18 mouse cellular contexts compared by ENCODE assay signal in genomic region chr7:46097319-46097783, GRCm38 (mm10). TPM values are rescaled to one million over a fixed set of nuclear protein-coding genes. Genes with fewer than 3 reads are reported as not detected.
A peak's percentile ranks its signal among the peaks of the same experiment; 100 is the strongest.
DNase-seq lines count a peak whose midpoint lies in the region; ATAC-seq and TF ChIP-seq lines count a peak whose summit lies in the region.
"Had no signal": no experiment of that assay in that cellular context is flagged by ENCODE, and none has a peak within 500 bp of the region (broad histone marks: within the 10 kb centered on the region; RNA-seq: fewer than 3 reads in every experiment).

No protein-coding gene starts in this region.

- peak overlapping the region; percentile 15; the same call in 1 of the 2 replicates for H3K4me2 ChIP-seq in hindbrain, embryonic 13.5 days
- H3K4me2 ChIP-seq in heart, postnatal 0 days (ENCODE audit: low read depth, low read length) = peak overlapping the region; percentile 75
- H3K4me2 ChIP-seq: liver, embryonic 11.5 days had no signal

- H3K27ac ChIP-seq in hindbrain, embryonic 13.5 days = no peak overlapping the region
- H3K27ac ChIP-seq in hindbrain, embryonic 10.5 days = no peak overlapping the region
- peak overlapping the region; percentile 97 for H3K27ac ChIP-seq in heart, postnatal 0 days (ENCODE audit: low read depth)
- no peak overlapping the region for H3K27ac ChIP-seq in thymus, adult 2 months (ENCODE audit: control insufficient read depth, insufficient read depth, low read length)
- H3K27ac ChIP-seq: kidney, postnatal 0 days; macrophage had no signal

- no peak overlapping the region for H3K4me3 ChIP-seq in hindbrain, embryonic 13.5 days
- H3K4me3 ChIP-seq in hindbrain, embryonic 10.5 days = no peak overlapping the region
- H3K4me3 ChIP-seq in heart, postnatal 0 days (ENCODE audit: low read depth, low read length) = peak overlapping the region; percentile 63
- H3K4me3 ChIP-seq in thymus, adult 2 months (ENCODE audit: control insufficient read depth, insufficient read depth, low read length) = no peak overlapping the region
- H3K4me3 ChIP-seq: erythroblast, embryonic 14.5 days had no signal

- H3K4me1 ChIP-seq in hindbrain, embryonic 13.5 days (replicated peaks) = peaks cover 35% of the 10 kb centered on the region
- peaks cover 27% of the 10 kb centered on the region for H3K4me1 ChIP-seq in hindbrain, embryonic 10.5 days (replicated peaks)
- H3K4me1 ChIP-seq in heart, postnatal 0 days (ENCODE audit: control insufficient read depth, insufficient read depth) = 0 out of 2 replicates have a peak, but pooled peaks cover 6% of the 10 kb centered on the region
- H3K4me1 ChIP-seq in thymus, adult 2 months (replicated peaks; ENCODE audit: control insufficient read depth, insufficient read depth, low read length) = no peaks in the 10 kb centered on the region

- DNase-seq in hindbrain, embryonic 10.5 days (ENCODE audit: low spot score) = no peak
- peak; percentile 56 to 58 for DNase-seq in cerebellum, postnatal 14 days
- DNase-seq in gastrocnemius, postnatal 10 days = peak; percentile 41
- no peak for DNase-seq in heart, postnatal 0 days (ENCODE audit: low spot score)
- no peak for DNase-seq in thymus, adult 2 months
- DNase-seq in layer of hippocampus, postnatal 14 days (ENCODE audit: low spot score in 2 of 2) = no peak
- DNase-seq in urinary bladder, postnatal 10 days (ENCODE audit: low spot score) = no peak
- DNase-seq: adrenal gland, postnatal 25 days; layer of hippocampus, postnatal 36 days; retina, postnatal 1 day; thymus, postnatal 4 days had no signal

- peak overlapping the region; percentile 39; the same call in 1 of the 2 replicates for H3K9ac ChIP-seq in hindbrain, embryonic 13.5 days
- peak overlapping the region; percentile 57 for H3K9ac ChIP-seq in heart, postnatal 0 days (replicated peaks; ENCODE audit: low read depth, low read length)

- no peak for ATAC-seq in hindbrain, embryonic 13.5 days (ENCODE audit: low FRiP score)
- no peak for ATAC-seq in heart, postnatal 0 days (ENCODE audit: insufficient read depth, low read depth)

- 85% methylated on average over 4 of the region's 4 CpGs for WGBS in hindbrain, embryonic 13.5 days
- WGBS in hindbrain, embryonic 10.5 days = 67% methylated on average over 4 of the region's 4 CpGs
- 14% methylated on average over 4 of the region's 4 CpGs for WGBS in heart, postnatal 0 days
- 93% methylated on average over 4 of the region's 4 CpGs for WGBS in thymus, adult 2 months

- H3K9me3 ChIP-seq in hindbrain, embryonic 13.5 days = no peaks in the 10 kb centered on the region
- no peaks in the 10 kb centered on the region for H3K9me3 ChIP-seq in hindbrain, embryonic 10.5 days
- no peaks in the 10 kb centered on the region for H3K9me3 ChIP-seq in heart, postnatal 0 days (replicated peaks; ENCODE audit: control insufficient read depth, low read length)

- peaks cover 28% of the 10 kb centered on the region for H3K27me3 ChIP-seq in hindbrain, embryonic 13.5 days
- H3K27me3 ChIP-seq in hindbrain, embryonic 10.5 days (ENCODE audit: insufficient read depth, poor library complexity, severe bottlenecking) = peaks cover 46% of the 10 kb centered on the region
- H3K27me3 ChIP-seq in heart, postnatal 0 days (ENCODE audit: control insufficient read depth, insufficient read depth, low read length) = no peaks in the 10 kb centered on the region
- H3K27me3 ChIP-seq in thymus, adult 2 months (ENCODE audit: control insufficient read depth, insufficient read depth, low read length) = no peaks in the 10 kb centered on the region; the same call in 1 of the 2 replicates

- H3K36me3 ChIP-seq in hindbrain, embryonic 13.5 days = no peaks in the 10 kb centered on the region
- no peaks in the 10 kb centered on the region for H3K36me3 ChIP-seq in hindbrain, embryonic 10.5 days
- no peaks in the 10 kb centered on the region for H3K36me3 ChIP-seq in heart, postnatal 0 days (replicated peaks; ENCODE audit: control insufficient read depth, insufficient read depth, low read length)
- H3K36me3 ChIP-seq in thymus, adult 2 months (ENCODE audit: control insufficient read depth, insufficient read depth, low read length) = no peaks in the 10 kb centered on the region

- TF ChIP-seq POLR2A in thymus, adult 2 months (IDR thresholded peaks at IDR 0.05; ENCODE audit: control insufficient read depth, extremely low read depth, insufficient read depth, low read length, poor library complexity) = no peak

- no peak for TF ChIP-seq EP300 in heart, postnatal 0 days (IDR thresholded peaks at IDR 0.05; ENCODE audit: low read depth)

- no peak for TF ChIP-seq CTCF in heart, postnatal 0 days (IDR thresholded peaks at IDR 0.05; ENCODE audit: low read depth)
- no peak for TF ChIP-seq CTCF in thymus, adult 2 months (IDR thresholded peaks at IDR 0.05; ENCODE audit: borderline replicate concordance, control insufficient read depth, extremely low read depth, insufficient read depth, low read length, poor library complexity)

RNA-seq across cellular contexts. Expression of gene Kcnj11, which starts 3.2 kb away (rescaled TPM):
- 0.88 and 1.6 TPM in 2 replicates for polyA plus RNA-seq in hindbrain, embryonic 13.5 days (2015; fragmentation: Nextera tagmentation; extraction: Ambion mirVana)
- polyA plus RNA-seq in hindbrain, embryonic 10.5 days (2016; fragmentation: Nextera tagmentation; extraction: Ambion mirVana) = 0.22 and 0.48 TPM in 2 replicates
- 10 to 100 TPM; 55.7 to 65.0 TPM for total RNA-seq in gastrocnemius, postnatal 10 days (2021)
- total RNA-seq in heart, postnatal 0 days (2014; rRNA removed; ENCODE audit: low replicate concordance) = 72.0 and 103 TPM in 2 replicates
- 14.4 and 14.6 TPM in 2 replicates for polyA plus RNA-seq in heart, postnatal 0 days (2015; fragmentation: Nextera tagmentation; extraction: Ambion mirVana)
- 3.1 and 12.6 TPM in 2 replicates for polyA plus RNA-seq in thymus, adult 2 months (2012; rRNA removed)
- 10 to 100 TPM; 19.4 to 21.3 TPM for total RNA-seq in layer of hippocampus, postnatal 14 days (2021)
- total RNA-seq: CH12.LX; common myeloid progenitor, adult 5-6 weeks had no signal
- polyA plus RNA-seq: liver, embryonic 11.5 days; macrophage had no signal

Comparison
In these comparisons a context has a peak if more than half of its experiments do, and no peak if none do; other contexts are left out.
1. DNase-seq: peak in cerebellum, postnatal 14 days (2 of 2) and gastrocnemius, postnatal 10 days (single experiment); none in hindbrain, embryonic 10.5 days (single experiment), heart, postnatal 0 days (single experiment), thymus, adult 2 months (single experiment), layer of hippocampus, postnatal 14 days (0 of 2) and urinary bladder, postnatal 10 days (single experiment).